Mouse (Mus musculus) midbrain, embryonic 10.5 days (tissue): ENCODE measurements at regions not wholly inside any gene's neighbourhood (a gene's known extent, or its start where the extent isn't known, plus 50 kb on each side); places are given as distances from the start of the nearest gene placed in this dataset.

Source experiments
- DNase-seq: peaks from one replicate; pipeline ENCODE4 v3.0.0-alpha.2; 2017; ENCODE audit warnings: low spot score
- H3K27ac ChIP-seq: fragments of 300-500 bp; sonication (generic); replicated peaks from 2 replicates; pipeline ENCODE4 v1.5.1; 2016; ENCODE audit warnings: mild to moderate bottlenecking
- H3K27me3 ChIP-seq: fragments of 300-500 bp; sonication (generic); 2 replicates; pipeline ENCODE4 v1.6.1; 2016; ENCODE audit warnings: low read depth, mild to moderate bottlenecking; ENCODE audit not compliant: poor library complexity, severe bottlenecking
- H3K36me3 ChIP-seq: fragments of 300-500 bp; sonication (generic); 2 replicates; pipeline ENCODE4 v1.6.1; 2016; ENCODE audit warnings: mild to moderate bottlenecking, moderate library complexity
- H3K4me1 ChIP-seq: fragments of 300-500 bp; sonication (generic); 2 replicates; pipeline ENCODE4 v1.6.1; 2016
- H3K4me3 ChIP-seq: fragments of 300-500 bp; sonication (generic); 2 replicates; pipeline ENCODE4 v1.5.1; 2016; ENCODE audit warnings: mild to moderate bottlenecking, moderate library complexity
- H3K9me3 ChIP-seq: fragments of 300-500 bp; sonication (generic); replicated peaks from 2 replicates; pipeline ENCODE4 v1.6.1; 2016; ENCODE audit warnings: mild to moderate bottlenecking
- WGBS: fragments of 180-500 bp; shearing (Covaris S2); methylation state at CpG from one replicate; pipeline ENCODE4 v1.1.7; 2016; 5-methylcytosine and 5-hydroxymethylcytosine counted together

GRCm38 (mm10) chr3:131895057-131895456 lies 190.0 kb upstream of the Dkk2 start:
- no peaks in the 10 kb centered on the region for H3K9me3 ChIP-seq
- H3K4me1 ChIP-seq = peaks cover 9% of the 10 kb centered on the region
- 85% methylated on average over 1 of the region's 1 CpGs for WGBS
- no peak for DNase-seq
- no peak overlapping the region for H3K27ac ChIP-seq
- no peak overlapping the region for H3K4me3 ChIP-seq
- no peaks in the 10 kb centered on the region for H3K36me3 ChIP-seq
- no peaks in the 10 kb centered on the region for H3K27me3 ChIP-seq

- DNase-seq = no peak
- 89% methylated on average over 6 of the region's 6 CpGs for WGBS
- H3K27ac ChIP-seq = no peak overlapping the region
Measured at GRCm38 (mm10) chr3:131913534-131913933, 171.6 kb upstream of the Dkk2 start.

GRCm38 (mm10) chr3:131914372-131914771 lies 170.7 kb upstream of the Dkk2 start:
- no peaks in the 10 kb centered on the region for H3K27me3 ChIP-seq
- no peak overlapping the region for H3K4me3 ChIP-seq
- H3K27ac ChIP-seq = no peak overlapping the region
- H3K9me3 ChIP-seq = 0 out of 2 replicates have a peak, but pooled peaks cover 3% of the 10 kb centered on the region
- H3K4me1 ChIP-seq = peaks cover 5% of the 10 kb centered on the region
- no peaks in the 10 kb centered on the region for H3K36me3 ChIP-seq
- no peak for DNase-seq
- 89% methylated on average over 3 of the region's 3 CpGs for WGBS

More at GRCm38 (mm10) chr3:131913534-131913933, 171.6 kb upstream of the Dkk2 start:
- Histone ChIP-seq H3K4me1 (peaks cover 5% of the 10 kb centered on the region), H3K36me3 (no peaks in the 10 kb centered on the region), H3K9me3 (0 out of 2 replicates have a peak, but pooled peaks cover 3% of the 10 kb centered on the region), H3K27me3 (no peaks in the 10 kb centered on the region), H3K4me3 (no peak overlapping the region)

GRCm38 (mm10) chr3:131914997-131915396 lies 170.1 kb upstream of the Dkk2 start:
- no peak for DNase-seq
- Histone ChIP-seq H3K27me3 (no peaks in the 10 kb centered on the region), H3K27ac (no peak overlapping the region), H3K9me3 (0 out of 2 replicates have a peak, but pooled peaks cover 3% of the 10 kb centered on the region), H3K4me1 (peaks cover 5% of the 10 kb centered on the region), H3K4me3 (no peak overlapping the region), H3K36me3 (no peaks in the 10 kb centered on the region)
- 87% methylated on average over 7 of the region's 7 CpGs for WGBS

GRCm38 (mm10) chr3:131917734-131918534 lies 167.2 kb upstream of the Dkk2 start:
- Histone ChIP-seq H3K27me3 (no peaks in the 10 kb centered on the region), H3K4me3 (no peak overlapping the region), H3K9me3 (0 out of 2 replicates have a peak, but pooled peaks cover 3% of the 10 kb centered on the region), H3K36me3 (no peaks in the 10 kb centered on the region), H3K4me1 (no peaks in the 10 kb centered on the region), H3K27ac (no peak overlapping the region)
- WGBS = 92% methylated on average over 13 of the region's 13 CpGs
- DNase-seq = no peak

GRCm38 (mm10) chr3:131919476-131919875 lies 165.6 kb upstream of the Dkk2 start:
- no peak for DNase-seq
- Histone ChIP-seq H3K4me1 (no peaks in the 10 kb centered on the region), H3K27me3 (no peaks in the 10 kb centered on the region), H3K9me3 (0 out of 2 replicates have a peak, but pooled peaks cover 3% of the 10 kb centered on the region), H3K4me3 (no peak overlapping the region), H3K36me3 (no peaks in the 10 kb centered on the region), H3K27ac (no peak overlapping the region)
- 87% methylated on average over 12 of the region's 12 CpGs for WGBS

- no peaks in the 10 kb centered on the region for H3K4me1 ChIP-seq
- no peaks in the 10 kb centered on the region for H3K27me3 ChIP-seq
- WGBS = 84% methylated on average over 6 of the region's 6 CpGs
- H3K36me3 ChIP-seq = no peaks in the 10 kb centered on the region
- H3K9me3 ChIP-seq = 0 out of 2 replicates have a peak, but pooled peaks cover 3% of the 10 kb centered on the region
- no peak overlapping the region for H3K27ac ChIP-seq
- no peak for DNase-seq
- no peak overlapping the region for H3K4me3 ChIP-seq
Measured at GRCm38 (mm10) chr3:131921161-131921560, 163.9 kb upstream of the Dkk2 start.

- 0 out of 2 replicates have a peak, but pooled peaks cover 3% of the 10 kb centered on the region for H3K9me3 ChIP-seq
- DNase-seq = no peak
- no peak overlapping the region for H3K4me3 ChIP-seq
- H3K27me3 ChIP-seq = no peaks in the 10 kb centered on the region
- no peaks in the 10 kb centered on the region for H3K4me1 ChIP-seq
- 79% methylated on average over 1 of the region's 1 CpGs for WGBS
- H3K36me3 ChIP-seq = no peaks in the 10 kb centered on the region
- no peak overlapping the region for H3K27ac ChIP-seq
Measured at GRCm38 (mm10) chr3:131922733-131923132, 162.4 kb upstream of the Dkk2 start.

GRCm38 (mm10) chr3:131940896-131941295 lies 144.2 kb upstream of the Dkk2 start:
- H3K36me3 ChIP-seq = no peaks in the 10 kb centered on the region
- no peaks in the 10 kb centered on the region for H3K27me3 ChIP-seq
- no peak overlapping the region for H3K27ac ChIP-seq
- WGBS = 73% methylated on average over 7 of the region's 7 CpGs
- no peaks in the 10 kb centered on the region for H3K9me3 ChIP-seq
- DNase-seq = no peak
- H3K4me1 ChIP-seq = no peaks in the 10 kb centered on the region
- no peak overlapping the region for H3K4me3 ChIP-seq

GRCm38 (mm10) chr3:131941961-131942753 lies 142.9 kb upstream of the Dkk2 start:
- no peak overlapping the region for H3K4me3 ChIP-seq
- DNase-seq = no peak
- no peak overlapping the region for H3K27ac ChIP-seq
- H3K36me3 ChIP-seq = no peaks in the 10 kb centered on the region
- no peaks in the 10 kb centered on the region for H3K9me3 ChIP-seq
- H3K4me1 ChIP-seq = no peaks in the 10 kb centered on the region
- WGBS = 82% methylated on average over 24 of the region's 24 CpGs
- H3K27me3 ChIP-seq = no peaks in the 10 kb centered on the region

GRCm38 (mm10) chr3:131943436-131943835 lies 141.7 kb upstream of the Dkk2 start:
- no peak for DNase-seq
- no peaks in the 10 kb centered on the region for H3K27me3 ChIP-seq
- 93% methylated on average over 7 of the region's 7 CpGs for WGBS

GRCm38 (mm10) chr3:131955771-131956170 lies 129.3 kb upstream of the Dkk2 start:
- H3K27ac ChIP-seq = no peak overlapping the region
- H3K4me1 ChIP-seq = no peaks in the 10 kb centered on the region
- WGBS = 96% methylated on average over 11 of the region's 11 CpGs
- no peak for DNase-seq
- no peak overlapping the region for H3K4me3 ChIP-seq
- H3K36me3 ChIP-seq = no peaks in the 10 kb centered on the region
- H3K27me3 ChIP-seq = no peaks in the 10 kb centered on the region
- H3K9me3 ChIP-seq = no peaks in the 10 kb centered on the region

More at GRCm38 (mm10) chr3:131943436-131943835, 141.7 kb upstream of the Dkk2 start:
- Histone ChIP-seq H3K4me1 (no peaks in the 10 kb centered on the region), H3K4me3 (no peak overlapping the region), H3K9me3 (no peaks in the 10 kb centered on the region), H3K27ac (no peak overlapping the region), H3K36me3 (no peaks in the 10 kb centered on the region)

- no peak overlapping the region for H3K27ac ChIP-seq
- no peaks in the 10 kb centered on the region for H3K27me3 ChIP-seq
- no peak for DNase-seq
- 95% methylated on average over 1 of the region's 1 CpGs for WGBS
- no peaks in the 10 kb centered on the region for H3K36me3 ChIP-seq
- no peaks in the 10 kb centered on the region for H3K4me1 ChIP-seq
- H3K4me3 ChIP-seq = no peak overlapping the region
- no peaks in the 10 kb centered on the region for H3K9me3 ChIP-seq
Measured at GRCm38 (mm10) chr3:131960636-131961035, 124.5 kb upstream of the Dkk2 start.
